Mouse (Mus musculus) heart, embryonic 12.5 days (tissue): ENCODE measurements around the gene Reln. TPM values are rescaled to one million over a fixed set of nuclear protein-coding genes. Genes with fewer than 3 reads are reported as not detected.

ENCODE experiments used
- ATAC-seq: fragments of 200-750 bp; cut with Nextera tagmentation; 2 replicates; pipeline ENCODE4 v1.8.0; 2017; ENCODE audit warnings: moderate TSS enrichment, moderate library complexity; ENCODE audit not compliant: insufficient number of reproducible peaks, low FRiP score
- H3K27ac ChIP-seq: fragments of 300-500 bp; sonication (generic); 2 replicates; pipeline ENCODE4 v1.5.1; 2016; ENCODE audit warnings: mild to moderate bottlenecking, moderate library complexity; ENCODE audit not compliant: poor library complexity, severe bottlenecking
- H3K27me3 ChIP-seq: fragments of 300-500 bp; sonication (generic); replicated peaks from 2 replicates; pipeline ENCODE4 v1.6.1; 2016; ENCODE audit warnings: mild to moderate bottlenecking, moderate library complexity
- H3K36me3 ChIP-seq: fragments of 300-500 bp; sonication (generic); 2 replicates; pipeline ENCODE4 v1.6.1; 2016; ENCODE audit warnings: mild to moderate bottlenecking, moderate library complexity
- H3K4me1 ChIP-seq: fragments of 300-500 bp; sonication (generic); replicated peaks from 2 replicates; pipeline ENCODE4 v1.6.1; 2016; ENCODE audit warnings: mild to moderate bottlenecking
- H3K4me2 ChIP-seq: fragments of 300-500 bp; sonication (generic); 2 replicates; pipeline ENCODE4 v1.6.1; 2016; ENCODE audit warnings: mild to moderate bottlenecking, moderate library complexity
- H3K4me3 ChIP-seq: fragments of 300-500 bp; sonication (generic); 2 replicates; pipeline ENCODE4 v1.5.1; 2016; ENCODE audit warnings: mild to moderate bottlenecking
- H3K9ac ChIP-seq: fragments of 300-500 bp; sonication (generic); 2 replicates; pipeline ENCODE4 v1.6.1; 2016; ENCODE audit warnings: mild to moderate bottlenecking, moderate library complexity
- H3K9me3 ChIP-seq: fragments of 300-500 bp; sonication (generic); replicated peaks from 2 replicates; pipeline ENCODE4 v1.6.1; 2016; ENCODE audit warnings: mild to moderate bottlenecking, moderate library complexity
- WGBS: fragments of 180-500 bp; shearing (Covaris S2); methylation state at CpG from one replicate; pipeline ENCODE4 v1.1.7; 2016; 5-methylcytosine and 5-hydroxymethylcytosine counted together
- polyA plus RNA-seq: library from polyadenylated mRNA; unstranded; fragments of >200 nt; fragmentation: Nextera tagmentation; extraction: Ambion mirVana; gene quantifications from 2 replicates; pipeline ENCODE4 v1.2.1, GENCODE M21; 2016

Reln gene
- polyA plus RNA-seq, 1 experiment from 2014 or later, result 4.6 TPM

GRCm38 (mm10) chr5:21949507-21949897, 395.0 kb downstream of the Reln start:
- 86% methylated on average over 7 of the region's 7 CpGs for WGBS
- Histone ChIP-seq H3K4me3 (no peak overlapping the region), H3K27me3 (no peaks in the 10 kb centered on the region), H3K27ac (no peak overlapping the region), H3K9ac (no peak overlapping the region), H3K36me3 (no peaks in the 10 kb centered on the region), H3K9me3 (no peaks in the 10 kb centered on the region), H3K4me1 (no peaks in the 10 kb centered on the region), H3K4me2 (no peak overlapping the region)
- no peak for ATAC-seq

GRCm38 (mm10) chr5:21948736-21949506, 395.6 kb downstream of the Reln start:
- no peak for ATAC-seq
- Histone ChIP-seq H3K4me3 (no peak overlapping the region), H3K9ac (no peak overlapping the region), H3K36me3 (no peaks in the 10 kb centered on the region), H3K27me3 (no peaks in the 10 kb centered on the region), H3K9me3 (no peaks in the 10 kb centered on the region), H3K4me2 (no peak overlapping the region), H3K27ac (no peak overlapping the region), H3K4me1 (no peaks in the 10 kb centered on the region)
- 88% methylated on average over 11 of the region's 11 CpGs for WGBS

- no peak overlapping the region for H3K4me2 ChIP-seq
- 77% methylated on average over 9 of the region's 9 CpGs for WGBS
Measured at GRCm38 (mm10) chr5:21947610-21948381, 396.7 kb downstream of the Reln start.

GRCm38 (mm10) chr5:21944579-21944978, 399.9 kb downstream of the Reln start:
- Histone ChIP-seq H3K4me1 (no peaks in the 10 kb centered on the region), H3K4me2 (no peak overlapping the region), H3K9me3 (no peaks in the 10 kb centered on the region), H3K27ac (no peak overlapping the region), H3K9ac (no peak overlapping the region), H3K4me3 (no peak overlapping the region), H3K27me3 (no peaks in the 10 kb centered on the region), H3K36me3 (no peaks in the 10 kb centered on the region)
- no peak for ATAC-seq
- 100% methylated on average over 1 of the region's 1 CpGs for WGBS

More at GRCm38 (mm10) chr5:21947610-21948381, 396.7 kb downstream of the Reln start:
- no peak overlapping the region for H3K9ac ChIP-seq
- H3K4me1 ChIP-seq, result no peaks in the 10 kb centered on the region
- H3K9me3 ChIP-seq, result no peaks in the 10 kb centered on the region
- no peak for ATAC-seq
- no peaks in the 10 kb centered on the region for H3K36me3 ChIP-seq
- H3K4me3 ChIP-seq, result no peak overlapping the region
- no peaks in the 10 kb centered on the region for H3K27me3 ChIP-seq
- H3K27ac ChIP-seq, result no peak overlapping the region

GRCm38 (mm10) chr5:21939405-21939804, 405.1 kb downstream of the Reln start:
- Histone ChIP-seq H3K9me3 (no peaks in the 10 kb centered on the region), H3K27me3 (no peaks in the 10 kb centered on the region), H3K4me1 (no peaks in the 10 kb centered on the region; the same call in 1 of the 2 replicates), H3K27ac (no peak overlapping the region), H3K4me3 (no peak overlapping the region), H3K9ac (no peak overlapping the region), H3K36me3 (no peaks in the 10 kb centered on the region), H3K4me2 (peak overlapping the region; percentile 19; the same call in 1 of the 2 replicates)
- no peak for ATAC-seq
- WGBS, result 56% methylated on average over 9 of the region's 9 CpGs

GRCm38 (mm10) chr5:21938138-21938537, 406.4 kb downstream of the Reln start:
- no peak overlapping the region for H3K9ac ChIP-seq
- no peaks in the 10 kb centered on the region; the same call in 1 of the 2 replicates for H3K4me1 ChIP-seq
- H3K27ac ChIP-seq, result no peak overlapping the region
- H3K4me2 ChIP-seq, result no peak overlapping the region
- WGBS, result 73% methylated on average over 5 of the region's 5 CpGs
- no peaks in the 10 kb centered on the region for H3K27me3 ChIP-seq
- no peak for ATAC-seq
- no peaks in the 10 kb centered on the region for H3K9me3 ChIP-seq
- no peak overlapping the region for H3K4me3 ChIP-seq
- H3K36me3 ChIP-seq, result no peaks in the 10 kb centered on the region

- Histone ChIP-seq H3K27me3 (no peaks in the 10 kb centered on the region), H3K4me2 (no peak overlapping the region), H3K4me1 (no peaks in the 10 kb centered on the region; the same call in 1 of the 2 replicates), H3K36me3 (no peaks in the 10 kb centered on the region), H3K4me3 (no peak overlapping the region), H3K27ac (no peak overlapping the region), H3K9ac (no peak overlapping the region), H3K9me3 (no peaks in the 10 kb centered on the region)
- WGBS, result 46% methylated on average over 2 of the region's 2 CpGs
- no peak for ATAC-seq
Measured at GRCm38 (mm10) chr5:21936627-21937026, 407.9 kb downstream of the Reln start.

GRCm38 (mm10) chr5:21936096-21936495, 408.4 kb downstream of the Reln start:
- Histone ChIP-seq H3K36me3 (no peaks in the 10 kb centered on the region), H3K9ac (no peak overlapping the region), H3K4me1 (no peaks in the 10 kb centered on the region; the same call in 1 of the 2 replicates), H3K9me3 (no peaks in the 10 kb centered on the region), H3K4me3 (no peak overlapping the region), H3K27me3 (no peaks in the 10 kb centered on the region), H3K4me2 (no peak overlapping the region), H3K27ac (no peak overlapping the region)
- WGBS, result 87% methylated on average over 5 of the region's 5 CpGs
- no peak for ATAC-seq

- Histone ChIP-seq H3K4me2 (no peak overlapping the region), H3K27me3 (no peaks in the 10 kb centered on the region), H3K36me3 (no peaks in the 10 kb centered on the region), H3K9ac (no peak overlapping the region), H3K4me1 (no peaks in the 10 kb centered on the region; the same call in 1 of the 2 replicates), H3K27ac (no peak overlapping the region), H3K9me3 (no peaks in the 10 kb centered on the region), H3K4me3 (no peak overlapping the region)
- no peak for ATAC-seq
- WGBS, result 84% methylated on average over 13 of the region's 13 CpGs
Measured at GRCm38 (mm10) chr5:21934811-21935396, 409.6 kb downstream of the Reln start.

GRCm38 (mm10) chr5:21934173-21934698, 410.3 kb downstream of the Reln start:
- H3K36me3 ChIP-seq, result no peaks in the 10 kb centered on the region
- no peaks in the 10 kb centered on the region for H3K27me3 ChIP-seq
- ATAC-seq, result no peak
- no peaks in the 10 kb centered on the region for H3K9me3 ChIP-seq
- H3K4me1 ChIP-seq, result no peaks in the 10 kb centered on the region; the same call in 1 of the 2 replicates
- H3K9ac ChIP-seq, result no peak overlapping the region
- no peak overlapping the region for H3K4me3 ChIP-seq
- H3K27ac ChIP-seq, result no peak overlapping the region
- WGBS, result 89% methylated on average over 4 of the region's 4 CpGs
- H3K4me2 ChIP-seq, result no peak overlapping the region
